Mouse (Mus musculus) embryo, embryonic 9.5 days (tissue): Measurements from ENCODE around the gene Ccdc169.

ENCODE experiments used
- DNase-seq: peaks from one replicate; pipeline ENCODE4 v3.0.0-alpha.2; 2017; ENCODE audit errors: extremely low spot score

The Ccdc169 gene

DNA sequence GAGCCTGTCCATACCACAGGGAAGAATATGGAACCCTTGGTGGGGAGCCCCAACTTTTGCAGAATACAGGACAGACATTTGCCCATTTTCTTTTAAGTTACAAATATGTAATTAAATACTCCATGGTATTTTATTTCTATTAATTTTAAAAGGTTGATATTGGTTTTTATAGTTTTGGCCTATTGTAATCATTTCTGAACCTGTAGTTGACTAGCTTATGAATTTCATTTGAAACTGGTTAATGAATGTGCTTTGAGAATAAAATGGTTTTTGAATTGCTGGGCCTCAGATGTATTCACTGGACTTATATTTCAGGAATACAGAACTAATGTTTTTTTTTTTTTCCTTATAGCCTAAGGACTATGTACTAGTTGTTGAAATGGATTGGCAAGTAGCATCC, at the start of gene Ccdc169:
Ccdc169 (plus strand) TSS at position 301 of the 400 bp plus-strand sequence.
- DNase-seq: no peak

DNA sequence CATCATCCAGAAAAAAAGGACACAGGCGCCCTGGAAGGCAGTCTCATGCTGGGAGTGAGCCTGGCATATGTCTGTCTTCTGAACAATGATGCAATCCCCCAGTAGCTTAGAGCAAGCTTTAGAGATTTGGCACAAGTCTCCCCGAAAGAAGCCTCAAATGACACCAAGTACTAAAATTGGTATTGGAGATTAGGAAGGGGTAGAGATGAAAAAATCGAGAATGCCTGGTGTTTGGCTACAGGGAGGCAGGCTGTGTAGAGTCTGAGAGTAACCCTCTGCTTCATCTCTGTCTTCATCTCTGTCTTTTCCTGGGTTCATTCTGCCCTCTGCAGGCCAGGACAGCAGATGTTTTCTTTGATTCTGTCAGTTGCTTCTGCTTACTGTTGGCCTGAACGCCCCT, 49.8 kb upstream of the Ccdc169 start:
- DNase-seq: no peak

DNA sequence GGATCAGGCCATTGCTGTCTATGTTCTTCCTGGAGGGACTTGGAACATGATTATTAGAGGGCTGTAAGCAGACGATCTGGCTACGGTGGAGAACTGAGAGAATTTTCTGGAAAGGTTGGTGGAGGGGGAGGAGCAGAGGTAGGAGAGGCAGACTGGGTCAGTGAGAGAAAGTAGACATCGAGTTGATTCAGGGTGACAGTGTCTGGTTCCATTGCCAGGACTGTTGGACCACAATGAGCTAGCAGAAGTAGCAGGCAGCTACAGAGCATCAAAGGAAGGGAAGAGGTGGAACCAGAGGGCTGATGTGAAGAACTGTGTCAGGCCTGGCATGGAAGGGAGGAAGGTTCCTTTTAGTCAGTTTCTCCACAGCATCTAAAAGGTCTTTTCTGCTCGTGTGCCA, 48.8 kb upstream of the Ccdc169 start:
- no peak for DNase-seq

DNA sequence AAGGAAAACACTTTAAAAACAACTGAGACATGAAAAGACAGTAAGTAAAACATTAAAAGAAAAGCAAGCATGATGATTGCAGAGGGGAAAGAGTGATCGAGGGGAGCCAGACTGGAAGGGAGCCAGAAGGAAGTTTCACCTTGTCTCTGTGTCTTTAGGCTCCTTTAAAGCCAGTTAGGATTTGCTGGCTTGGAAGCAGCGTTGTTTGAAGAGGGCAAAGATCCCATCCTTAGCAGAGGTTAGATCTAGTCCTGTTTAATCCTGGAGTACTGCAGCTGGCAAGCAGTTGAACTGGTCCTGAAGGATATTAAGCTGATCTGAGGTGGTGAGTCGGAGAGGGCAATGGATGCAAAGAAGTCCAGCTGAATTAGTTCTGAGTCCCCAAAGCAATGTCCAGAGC, 48.3 kb upstream of the Ccdc169 start:
- DNase-seq: no peak

- no peak for DNase-seq
Observed at GRCm38 (mm10) chr3:55089291-55089690, 47.8 kb upstream of the Ccdc169 start.

DNA sequence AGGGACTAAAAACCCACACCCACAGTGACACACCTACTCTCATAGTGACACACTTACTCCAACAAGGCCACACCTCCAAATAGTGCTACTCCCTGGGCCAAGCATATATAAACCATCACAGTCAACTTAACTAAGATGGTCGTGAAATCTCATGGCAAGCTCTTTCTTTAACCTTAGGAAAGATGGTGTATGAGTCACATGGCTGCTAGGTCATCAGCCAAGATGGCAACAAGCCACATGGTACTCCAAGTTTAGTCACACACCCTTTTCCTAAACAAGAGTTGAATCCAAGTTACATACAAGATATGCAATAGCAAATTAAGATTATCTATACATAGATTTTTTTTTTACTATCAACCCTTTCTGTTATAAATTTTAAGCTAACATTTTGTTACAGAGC, 44.0 kb upstream of the Ccdc169 start:
- DNase-seq: no peak

GRCm38 (mm10) chr3:55095968-55096654, 41.0 kb upstream of the Ccdc169 start:
- DNase-seq: peak; percentile 43

DNA sequence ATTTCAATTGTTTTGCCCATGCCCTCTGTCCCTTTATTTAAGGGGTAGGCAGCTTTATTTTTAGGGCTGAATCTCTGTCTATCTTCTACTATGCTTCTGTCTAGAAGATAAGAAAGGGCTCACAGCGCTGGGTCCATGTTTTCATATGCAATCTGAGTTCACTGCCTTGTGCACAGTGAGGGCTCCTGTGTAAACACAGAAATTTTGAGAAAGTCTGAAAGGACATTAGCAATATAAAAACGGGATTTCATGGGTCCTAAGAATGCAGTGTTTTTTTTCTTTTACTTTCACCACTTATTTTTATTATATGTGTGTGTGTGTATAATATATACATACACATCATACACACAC, 40.5 kb upstream of the Ccdc169 start:
- DNase-seq: no peak

- no peak for DNase-seq
Observed at GRCm38 (mm10) chr3:55097186-55097585, 40.0 kb upstream of the Ccdc169 start.

- DNase-seq: no peak
Observed at GRCm38 (mm10) chr3:55098014-55098413, 39.1 kb upstream of the Ccdc169 start.

- DNase-seq: no peak
Observed at GRCm38 (mm10) chr3:55098990-55099389, 38.1 kb upstream of the Ccdc169 start.

- DNase-seq: no peak
Observed at GRCm38 (mm10) chr3:55101092-55101491, 36.0 kb upstream of the Ccdc169 start.

DNA sequence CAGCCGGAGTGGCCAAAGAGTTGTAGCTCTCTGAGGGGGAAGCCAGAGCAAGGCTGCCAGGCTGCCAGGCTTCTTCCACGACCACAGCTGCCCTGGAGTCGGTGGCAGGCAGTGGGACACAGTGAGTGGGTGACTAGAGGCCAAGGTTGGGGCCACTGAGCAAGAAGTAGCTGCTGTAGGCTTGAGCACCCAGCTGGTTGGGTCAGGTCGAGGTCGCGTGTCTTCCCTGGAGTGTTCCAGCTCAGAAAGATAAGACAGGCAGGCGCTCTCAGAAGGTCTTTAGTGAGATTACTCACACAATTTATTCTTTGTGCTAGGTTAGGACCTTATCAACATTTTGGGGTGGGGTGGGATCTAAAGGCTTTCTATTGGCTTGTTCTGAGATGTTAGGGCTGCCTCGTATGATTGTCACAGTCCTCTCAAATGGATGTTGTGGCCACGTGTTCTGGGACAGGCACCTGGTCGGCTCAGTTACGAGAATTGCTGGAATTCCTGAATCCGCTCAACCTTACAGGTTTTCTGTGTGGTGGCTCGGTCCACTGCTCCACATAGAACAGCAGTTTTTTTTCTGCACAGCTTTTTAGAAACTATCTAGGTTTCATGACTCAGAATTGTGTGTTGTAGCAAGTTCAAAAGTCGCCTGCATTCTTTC, 31.6 kb upstream of the Ccdc169 start:
- no peak for DNase-seq

DNA sequence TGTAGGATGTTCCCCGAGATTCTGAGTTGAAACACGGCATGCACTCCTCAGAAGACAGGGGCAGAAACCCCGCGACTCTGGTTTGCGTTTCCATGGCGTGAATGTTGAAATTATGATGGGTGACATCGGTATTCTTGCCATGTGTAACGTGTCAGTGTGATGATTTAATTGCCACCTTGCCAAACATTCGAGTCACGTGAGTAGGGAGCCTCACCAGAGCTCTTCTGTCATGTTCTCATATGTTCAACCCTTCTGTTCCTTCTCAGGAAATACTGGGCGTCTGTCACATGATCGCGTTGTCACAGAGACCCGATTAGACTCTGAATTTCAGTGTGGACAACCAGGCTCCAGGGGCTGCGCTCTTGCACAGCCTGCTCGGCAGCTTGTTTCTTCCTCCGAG, 31.1 kb upstream of the Ccdc169 start:
- no peak for DNase-seq

- no peak for DNase-seq
Observed at GRCm38 (mm10) chr3:55109097-55109496, 28.0 kb upstream of the Ccdc169 start.

DNA sequence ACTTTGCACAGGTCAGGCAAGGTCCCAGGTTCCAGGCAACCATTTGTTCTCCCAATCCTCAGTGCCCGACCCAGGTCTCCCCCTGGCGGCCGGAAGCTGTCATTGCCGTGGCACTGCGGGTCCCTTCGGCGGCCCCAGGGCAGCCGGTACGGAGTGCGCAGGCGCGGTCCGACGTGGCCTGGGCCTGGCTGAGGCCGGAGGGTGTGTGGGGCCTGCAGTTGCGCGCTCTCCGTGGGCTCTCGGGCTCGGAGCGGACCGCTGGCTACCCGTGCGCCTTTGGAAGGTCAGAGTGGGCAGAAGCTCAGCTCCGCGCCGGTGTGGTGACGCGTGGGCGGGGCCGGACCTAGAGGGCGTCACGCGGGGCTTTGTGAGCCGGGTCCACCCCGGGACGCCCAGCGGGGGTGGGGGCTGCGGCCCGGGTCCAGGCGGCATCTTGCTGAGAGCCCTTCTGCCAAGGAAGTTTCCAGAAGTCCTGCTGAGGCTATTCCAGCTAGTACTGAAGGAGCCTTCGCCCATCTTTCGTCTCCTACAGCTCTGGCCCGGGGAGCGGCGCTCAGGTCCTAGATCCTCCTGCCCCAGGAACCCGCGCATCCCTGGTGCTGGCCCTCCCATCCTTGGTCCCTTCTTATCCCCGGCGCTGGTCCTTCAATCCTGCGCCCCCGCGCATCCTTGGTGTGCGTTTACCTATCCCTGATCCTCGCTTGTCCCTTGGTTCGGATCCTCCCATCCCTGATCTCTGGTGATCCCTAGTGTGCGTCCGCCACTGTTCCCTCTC, 25.0 kb upstream of the Ccdc169 start, which contains the start of gene Spg20:
Spg20 (plus strand) TSS at position 174 of the 775 bp plus-strand sequence.
- DNase-seq: peak; percentile 96

DNA sequence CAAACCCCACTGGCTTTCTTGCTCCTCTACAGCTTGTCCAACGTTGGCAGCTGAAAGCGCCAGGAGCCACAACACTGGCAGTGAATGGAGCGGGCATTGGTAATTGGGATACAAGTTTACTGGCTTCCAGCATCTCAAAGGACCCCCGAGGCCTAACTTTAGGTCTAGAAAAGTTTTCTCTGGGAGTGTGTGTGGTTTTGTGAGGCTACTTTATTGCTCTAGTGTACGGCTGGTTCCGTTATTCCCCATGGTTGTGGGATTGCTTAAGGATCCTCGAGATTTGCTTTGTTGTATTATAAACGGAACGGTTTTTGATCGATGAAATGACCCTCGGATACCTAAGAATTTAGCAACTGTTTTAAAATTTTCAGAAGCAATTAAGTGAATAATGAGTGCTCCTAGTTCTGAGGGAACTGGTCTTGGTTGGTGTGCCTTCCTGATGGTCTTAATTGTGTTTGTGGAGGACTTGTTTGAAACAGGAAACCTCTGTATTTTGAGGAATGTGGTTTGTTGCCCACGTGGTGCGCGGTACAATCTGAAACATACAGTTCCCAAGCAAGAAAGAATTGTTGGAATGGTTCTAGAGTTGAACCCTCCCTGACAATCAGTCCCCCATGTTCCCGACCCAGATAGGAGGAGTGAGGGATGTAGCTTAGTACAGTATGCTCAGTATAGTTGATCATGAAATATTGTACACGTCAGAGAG, 24.3 kb upstream of the Ccdc169 start:
- peak; percentile 23 for DNase-seq

- DNase-seq: peak; percentile 6
Observed at GRCm38 (mm10) chr3:55114313-55115065, 22.6 kb upstream of the Ccdc169 start.

DNA sequence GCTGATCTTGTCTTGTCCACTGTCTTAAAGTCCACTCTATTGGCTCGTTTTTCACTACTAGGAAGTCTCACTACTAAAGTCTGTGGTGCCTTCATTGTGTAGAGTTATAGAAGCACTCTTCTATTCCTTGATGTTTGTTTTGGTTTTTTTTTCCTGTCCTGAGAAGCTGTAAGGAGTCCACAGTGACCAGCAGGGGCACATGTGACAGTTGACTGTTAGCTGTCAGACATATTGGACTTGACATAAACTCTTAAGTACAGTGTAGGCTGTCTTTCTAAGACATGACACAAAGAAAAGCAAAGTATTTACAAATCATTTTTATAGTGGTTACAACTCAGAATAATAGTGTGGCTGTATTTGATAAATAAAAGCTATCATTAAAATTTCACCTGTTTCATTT, 22.1 kb upstream of the Ccdc169 start:
- DNase-seq: no peak

DNA sequence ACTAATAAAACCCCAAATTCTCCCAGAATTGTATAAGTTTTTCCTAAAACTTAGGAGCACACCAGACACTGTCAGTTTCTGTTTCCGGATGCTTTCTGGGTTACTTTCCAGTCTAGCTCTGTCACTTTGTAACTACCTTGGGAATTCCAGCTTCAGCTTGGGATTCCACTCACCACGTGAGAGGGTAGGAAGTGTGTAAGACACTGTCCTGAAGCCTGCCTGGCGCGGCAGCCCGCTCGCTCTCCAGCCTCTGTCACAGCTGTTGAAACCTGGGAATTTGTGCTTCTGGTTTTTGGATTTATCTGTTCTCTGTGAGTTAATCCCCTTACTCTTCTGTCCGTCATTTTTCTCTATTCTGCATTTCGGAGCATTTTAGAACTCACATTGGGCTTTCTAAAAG, 21.1 kb upstream of the Ccdc169 start:
- no peak for DNase-seq

GRCm38 (mm10) chr3:55119275-55119898, 17.8 kb upstream of the Ccdc169 start:
- no peak for DNase-seq
